Mouse (Mus musculus) monocyte, adult 5-6 weeks (primary cell): ENCODE results near the gene Kmt2e. TPM values are rescaled to one million over a fixed set of nuclear protein-coding genes. Genes with fewer than 3 reads are reported as not detected.

Source experiments
- ATAC-seq: fragments of 153-309, 156-312 bp; replicated peaks from 2 replicates; pipeline ENCODE4 v1.8.0; 2017; ENCODE audit warnings: mild to moderate bottlenecking; ENCODE audit not compliant: low TSS enrichment, insufficient number of reproducible peaks, severe bottlenecking, poor library complexity, low FRiP score
- total RNA-seq: library from RNA; stranded (forward); fragments of 200-1000, 200-491, 200-594 nt; gene quantifications from 3 replicates; pipeline ENCODE4 v1.2.3, GENCODE M21; 2017

Kmt2e gene
- total RNA-seq, 1 experiment from 2014 or later: 134 TPM

GRCm38 (mm10) chr5:23473098-23473873, 39.0 kb downstream of the Kmt2e start:
- ATAC-seq: no peak

GRCm38 (mm10) chr5:23483811-23484210, 49.6 kb downstream of the Kmt2e start:
- no peak for ATAC-seq

- no peak for ATAC-seq
These were observed 55.0 kb downstream of the Kmt2e start for GRCm38 (mm10) chr5:23489231-23489630.

GRCm38 (mm10) chr5:23490797-23491196, 56.6 kb downstream of the Kmt2e start:
- ATAC-seq: no peak

DNA sequence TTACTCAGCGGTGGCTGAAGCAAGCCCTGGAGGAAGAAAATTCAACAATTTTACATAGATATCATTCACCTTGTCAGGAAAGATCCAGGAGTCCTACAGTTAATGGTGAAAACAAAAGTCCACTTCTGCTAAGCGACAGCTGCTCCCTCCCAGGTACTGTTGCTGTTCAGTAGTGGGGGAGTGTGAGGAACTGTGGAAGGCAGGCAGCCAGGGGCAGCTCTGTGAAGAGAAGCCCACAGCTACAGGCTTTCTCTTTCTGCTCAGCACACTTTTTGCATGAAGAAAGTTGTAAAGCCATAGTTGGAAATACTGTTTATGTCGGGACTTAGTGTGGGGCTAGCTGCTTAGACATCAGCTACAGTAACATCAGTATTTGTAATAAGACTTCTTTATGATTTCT, 62.2 kb downstream of the Kmt2e start:
- ATAC-seq: no peak

GRCm38 (mm10) chr5:23496933-23497332, 62.7 kb downstream of the Kmt2e start:
- ATAC-seq: no peak

- no peak for ATAC-seq
These were observed 63.7 kb downstream of the Kmt2e start for GRCm38 (mm10) chr5:23497920-23498319.

DNA sequence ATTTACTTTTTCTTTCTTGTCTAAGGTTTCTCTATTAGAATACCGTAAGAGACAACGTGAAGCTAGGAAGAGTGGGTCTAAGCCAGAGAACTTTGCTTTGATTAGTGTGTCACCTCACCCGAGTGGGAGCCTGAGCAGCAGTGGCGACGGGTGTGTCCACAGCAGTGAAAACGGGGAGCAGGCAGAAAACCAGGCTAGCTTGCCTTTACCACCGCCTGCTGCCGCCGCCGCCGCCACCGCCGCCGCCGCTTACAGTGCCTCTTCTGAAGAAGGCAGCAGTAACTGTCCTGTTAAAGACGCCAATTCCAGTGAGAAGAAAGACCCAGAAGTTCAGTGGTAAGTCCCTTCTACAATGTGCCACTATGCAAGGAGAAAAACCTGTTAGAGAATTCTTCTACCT, 65.0 kb downstream of the Kmt2e start:
- ATAC-seq: no peak

DNA sequence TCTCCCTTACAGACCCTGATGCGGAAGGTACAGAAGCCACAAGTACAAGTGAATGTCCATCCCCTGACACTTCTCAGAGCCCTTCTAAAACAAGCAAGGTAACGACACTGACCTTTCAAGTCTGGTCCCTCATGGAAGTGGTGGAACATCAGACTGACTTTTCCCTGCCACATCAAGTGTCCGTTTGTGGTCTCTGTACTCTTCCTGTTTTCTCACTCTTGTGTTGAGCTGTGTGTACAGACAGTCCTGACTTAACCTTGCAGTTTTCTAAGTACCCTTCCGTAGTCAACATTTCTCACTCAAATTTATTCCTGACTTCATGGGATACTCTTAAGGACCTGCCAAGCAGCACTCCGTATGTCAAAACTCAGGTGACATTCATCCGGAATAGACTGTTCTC, 66.5 kb downstream of the Kmt2e start:
- ATAC-seq: no peak

GRCm38 (mm10) chr5:23501582-23502316, 67.5 kb downstream of the Kmt2e start:
- ATAC-seq: no peak

DNA sequence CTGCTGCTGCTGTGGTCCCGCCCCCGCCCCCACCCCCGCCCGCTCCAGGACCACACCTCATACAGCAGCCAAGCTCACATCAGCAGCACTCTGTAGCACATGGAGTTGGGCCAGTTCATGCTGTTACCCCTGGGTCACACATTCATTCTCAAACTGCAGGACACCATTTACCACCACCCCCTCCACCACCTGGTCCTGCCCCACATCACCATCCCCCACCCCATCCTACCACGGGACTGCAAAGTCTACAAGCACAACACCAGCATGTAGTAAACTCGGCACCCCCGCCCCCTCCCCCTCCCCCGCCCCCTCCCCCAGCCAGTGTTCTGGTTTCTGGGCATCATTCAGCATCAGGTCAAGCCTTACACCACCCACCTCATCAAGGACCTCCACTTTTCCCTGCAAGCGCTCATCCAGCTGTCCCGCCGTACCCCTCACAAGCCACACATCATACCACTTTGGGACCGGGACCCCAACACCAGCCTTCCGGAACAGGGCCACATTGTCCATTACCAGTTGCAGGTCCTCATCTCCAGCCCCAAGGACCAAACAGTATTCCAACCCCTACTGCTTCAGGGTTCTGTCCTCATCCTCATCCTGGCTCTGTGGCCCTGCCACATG, 68.2 kb downstream of the Kmt2e start:
- ATAC-seq: no peak

DNA sequence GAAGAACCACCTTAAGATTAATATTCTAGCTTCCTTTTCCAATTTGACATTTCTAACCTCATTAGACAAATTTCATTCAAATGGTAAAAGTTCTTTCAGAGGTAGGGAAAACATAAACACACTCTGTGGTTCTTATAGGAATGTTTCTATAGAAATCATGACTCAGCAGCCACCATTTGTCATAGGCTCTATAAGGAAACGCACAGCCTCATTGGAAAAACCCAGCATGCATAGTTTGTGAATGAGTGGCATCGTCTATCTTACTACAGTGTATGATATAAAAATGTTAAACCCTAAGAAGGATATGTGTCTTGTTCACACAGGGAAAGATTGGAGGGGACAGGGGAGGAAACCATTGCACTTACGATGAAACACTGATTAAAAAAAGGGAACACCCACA, 71.3 kb downstream of the Kmt2e start:
- no peak for ATAC-seq

- ATAC-seq: no peak
These were observed 73.0 kb downstream of the Kmt2e start for GRCm38 (mm10) chr5:23507210-23507609.

GRCm38 (mm10) chr5:23508630-23509029, 74.4 kb downstream of the Kmt2e start:
- no peak for ATAC-seq

DNA sequence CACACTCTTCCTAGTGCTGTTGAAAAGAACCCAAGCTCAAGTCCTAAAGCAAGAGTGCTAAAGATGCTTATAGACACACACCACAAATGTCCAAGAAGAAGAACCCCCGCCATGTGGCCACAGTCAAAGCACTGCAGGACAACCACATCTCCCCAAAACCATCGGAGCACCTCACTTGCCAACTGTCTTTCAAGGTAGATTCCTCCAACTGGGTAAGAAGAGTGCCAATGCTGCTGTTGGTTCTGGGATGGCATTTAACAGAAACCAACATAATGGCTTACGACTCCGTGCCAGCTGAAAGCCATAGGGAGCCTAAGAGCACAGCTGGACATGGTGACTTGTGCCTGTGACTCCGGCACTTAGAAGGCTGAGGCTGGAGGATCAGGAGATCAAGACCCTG, 77.2 kb downstream of the Kmt2e start:
- no peak for ATAC-seq

DNA sequence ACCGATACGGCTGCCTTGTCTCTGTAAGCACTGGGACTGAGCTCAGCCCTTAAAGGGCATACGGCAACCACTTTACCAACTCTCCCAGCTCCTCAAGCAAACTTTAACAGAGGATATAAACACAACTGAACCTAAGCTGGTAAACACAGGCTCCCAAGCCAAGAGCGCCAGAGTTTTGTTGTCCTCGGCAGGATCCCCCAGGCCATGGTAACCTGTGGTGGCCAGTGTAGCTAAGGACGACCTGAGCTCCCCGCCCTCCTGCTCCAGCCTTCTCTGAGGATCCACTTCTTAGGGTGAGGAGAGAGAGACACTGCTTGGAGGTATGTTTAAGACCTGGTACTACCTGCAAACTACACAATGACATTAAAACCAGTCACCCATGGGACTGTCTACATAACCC, 78.3 kb downstream of the Kmt2e start:
- ATAC-seq: no peak

DNA sequence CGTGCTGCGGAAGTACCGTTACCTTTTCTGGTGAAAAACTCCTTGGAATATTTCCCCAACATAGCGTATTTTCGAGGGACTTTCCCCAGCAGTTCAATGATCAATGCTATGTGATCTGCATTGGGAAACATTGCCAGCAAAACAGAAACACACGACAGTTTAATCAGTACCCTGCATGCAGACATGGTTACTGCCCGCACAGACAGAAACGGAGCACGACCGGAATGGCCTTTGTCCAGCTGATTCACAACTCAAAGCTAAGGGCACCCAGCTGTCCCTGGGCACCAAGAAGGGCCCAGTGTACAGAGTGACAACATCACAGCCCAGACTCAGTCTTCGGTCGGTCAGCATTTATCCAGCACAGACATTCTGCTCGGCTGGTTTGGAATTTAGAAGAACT, 79.2 kb downstream of the Kmt2e start:
- no peak for ATAC-seq

- no peak for ATAC-seq
These were observed 80.8 kb downstream of the Kmt2e start for GRCm38 (mm10) chr5:23515038-23515437.

DNA sequence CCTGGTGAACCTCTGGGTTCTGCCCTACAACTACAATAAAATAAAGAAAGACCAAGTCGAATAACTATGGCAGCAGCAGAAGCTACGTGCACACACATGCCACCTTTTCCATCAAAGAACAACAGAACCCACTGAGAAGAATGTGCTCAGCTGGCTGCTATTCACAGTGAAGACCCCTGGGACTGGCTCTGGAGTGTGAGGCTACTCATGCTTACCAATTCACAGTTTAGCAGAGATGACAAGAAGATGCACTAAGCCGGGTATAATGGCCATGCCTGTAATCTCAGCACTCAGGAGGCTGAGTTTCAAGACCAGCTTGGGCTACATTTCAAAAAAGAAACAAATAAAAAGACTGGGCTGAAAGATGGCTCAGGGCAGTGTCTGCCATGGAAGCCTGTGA, 82.7 kb downstream of the Kmt2e start:
- no peak for ATAC-seq

DNA sequence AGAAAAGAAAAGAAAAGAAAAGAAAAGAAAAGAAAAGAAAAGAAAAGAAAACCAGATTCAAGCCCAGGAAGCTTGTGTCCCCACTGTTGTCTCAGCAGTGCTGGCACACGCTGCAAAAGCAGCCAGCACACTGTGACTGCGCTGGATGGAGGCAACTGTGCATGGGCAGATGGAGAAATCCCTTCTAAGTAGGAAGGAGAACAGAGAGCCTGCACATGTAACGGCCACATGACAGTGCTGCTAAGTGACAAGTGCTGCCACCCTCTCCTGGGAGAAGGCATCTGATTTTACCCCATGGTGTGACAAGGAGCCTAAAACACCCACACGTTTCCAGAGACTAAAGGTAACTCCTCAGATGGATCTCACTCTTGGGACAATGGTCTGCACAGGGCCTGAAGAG, 83.6 kb downstream of the Kmt2e start:
- no peak for ATAC-seq
